Mouse (Mus musculus) CH12.LX (cell line): ENCODE measurements around the gene Phf13.

Experiments used
- CHD2 ChIP-seq: IDR thresholded peaks from 2 replicates; pipeline ENCODE4 v1.6.1; 2011; ENCODE audit warnings: low read length, improper control_type of control experiment
- EP300 ChIP-seq: IDR thresholded peaks from 2 replicates; pipeline ENCODE4 v1.6.1; 2011; ENCODE audit warnings: low read length, improper control_type of control experiment
- ETS1 ChIP-seq: conservative IDR thresholded peaks from 2 replicates; pipeline ENCODE4 v1.6.1; 2012; ENCODE audit warnings: low read depth, mild to moderate bottlenecking, inconsistent platforms, low read length, improper control_type of control experiment, moderate library complexity
- JUND ChIP-seq: conservative IDR thresholded peaks from 2 replicates; pipeline ENCODE4 v1.6.1; 2011; ENCODE audit warnings: low read depth, low read length, improper control_type of control experiment
- MAFK ChIP-seq: IDR thresholded peaks from 2 replicates; pipeline ENCODE4 v1.6.1; 2011; ENCODE audit warnings: low read length, improper control_type of control experiment; ENCODE audit not compliant: insufficient replicate concordance
- POLR2A ChIP-seq: IDR thresholded peaks from 2 replicates; pipeline ENCODE4 v1.6.1; 2011; ENCODE audit warnings: low read depth, mild to moderate bottlenecking, improper control_type of control experiment, low read length
- POLR2AphosphoS2 ChIP-seq: IDR thresholded peaks from 2 replicates; pipeline ENCODE4 v1.6.1; 2011; ENCODE audit warnings: low read depth, low read length, improper control_type of control experiment
- SMC3 ChIP-seq: IDR thresholded peaks from 2 replicates; pipeline ENCODE4 v1.6.1; 2011; ENCODE audit warnings: low read depth, low read length, improper control_type of control experiment
- UBTF ChIP-seq: IDR thresholded peaks from 2 replicates; pipeline ENCODE4 v1.6.1; 2012; ENCODE audit warnings: low read depth, mild to moderate bottlenecking, inconsistent platforms, low read length, improper control_type of control experiment, moderate library complexity

DNA sequence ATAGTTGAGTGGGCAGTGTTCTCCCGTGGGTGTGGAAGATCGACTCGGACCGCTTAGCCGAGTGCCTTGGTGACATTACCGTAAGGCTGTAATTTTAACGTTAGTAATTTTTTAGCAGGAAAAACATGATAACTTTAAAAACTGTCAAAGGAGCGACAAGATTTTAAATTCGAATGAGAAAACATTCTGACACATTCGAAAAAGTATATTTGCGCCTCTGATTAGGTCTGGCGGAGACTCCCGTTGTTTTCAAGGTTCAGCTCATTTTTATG, 829 bp upstream of the Phf13 start:
- TF ChIP-seq MAFK (no peak), UBTF (no peak), POLR2A (no peak), SMC3 (no peak), JUND (no peak), EP300 (no peak), CHD2 (no peak), POLR2AphosphoS2 (no peak), ETS1 (no peak)
